Mouse (Mus musculus) embryonic fibroblast, embryonic 13.5 days (primary cell): Measurements from ENCODE around the gene Fam219a.

Experiments
- CTCF ChIP-seq: IDR thresholded peaks from 2 replicates; pipeline ENCODE4 v1.5.1; 2011; ENCODE audit warnings: mild to moderate bottlenecking, control low read depth, low read length, moderate library complexity, borderline replicate concordance; ENCODE audit not compliant: insufficient read depth
- POLR2A ChIP-seq: IDR thresholded peaks from 2 replicates; pipeline ENCODE4 v1.6.1; 2011; ENCODE audit warnings: low read depth, mild to moderate bottlenecking, control low read depth, low read length, moderate library complexity

DNA sequence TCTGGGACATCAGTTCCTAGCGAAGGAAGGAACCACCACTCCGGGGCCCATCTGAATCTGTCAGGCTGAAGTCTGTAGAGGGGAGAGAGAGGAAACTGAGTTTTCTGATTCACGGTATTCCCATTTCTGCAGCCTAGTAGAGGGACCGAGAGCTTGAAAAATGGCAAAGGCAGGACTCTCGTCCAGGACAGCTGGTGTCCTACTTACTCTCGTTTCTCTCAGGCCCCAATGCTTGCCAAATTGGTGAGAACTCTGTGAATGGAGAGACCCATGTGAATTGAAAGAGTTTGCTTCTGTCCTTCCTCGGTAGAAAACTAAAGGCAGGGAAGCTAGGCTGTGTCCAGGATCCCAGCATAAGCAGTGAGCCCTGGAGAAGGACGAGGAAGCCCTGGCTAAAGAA is 69.7 kb downstream of the Fam219a start:
- TF ChIP-seq POLR2A (no peak), CTCF (no peak)
